Mouse (Mus musculus): ENCODE data around the gene Kdelr3. TPM values are rescaled to one million over a fixed set of nuclear protein-coding genes. Genes with fewer than 3 reads are reported as not detected.

Gene Kdelr3
- polyA plus RNA-seq (2015; fragmentation: Nextera tagmentation; extraction: Ambion mirVana), result 109 and 111 TPM in 2 replicates

DNA sequence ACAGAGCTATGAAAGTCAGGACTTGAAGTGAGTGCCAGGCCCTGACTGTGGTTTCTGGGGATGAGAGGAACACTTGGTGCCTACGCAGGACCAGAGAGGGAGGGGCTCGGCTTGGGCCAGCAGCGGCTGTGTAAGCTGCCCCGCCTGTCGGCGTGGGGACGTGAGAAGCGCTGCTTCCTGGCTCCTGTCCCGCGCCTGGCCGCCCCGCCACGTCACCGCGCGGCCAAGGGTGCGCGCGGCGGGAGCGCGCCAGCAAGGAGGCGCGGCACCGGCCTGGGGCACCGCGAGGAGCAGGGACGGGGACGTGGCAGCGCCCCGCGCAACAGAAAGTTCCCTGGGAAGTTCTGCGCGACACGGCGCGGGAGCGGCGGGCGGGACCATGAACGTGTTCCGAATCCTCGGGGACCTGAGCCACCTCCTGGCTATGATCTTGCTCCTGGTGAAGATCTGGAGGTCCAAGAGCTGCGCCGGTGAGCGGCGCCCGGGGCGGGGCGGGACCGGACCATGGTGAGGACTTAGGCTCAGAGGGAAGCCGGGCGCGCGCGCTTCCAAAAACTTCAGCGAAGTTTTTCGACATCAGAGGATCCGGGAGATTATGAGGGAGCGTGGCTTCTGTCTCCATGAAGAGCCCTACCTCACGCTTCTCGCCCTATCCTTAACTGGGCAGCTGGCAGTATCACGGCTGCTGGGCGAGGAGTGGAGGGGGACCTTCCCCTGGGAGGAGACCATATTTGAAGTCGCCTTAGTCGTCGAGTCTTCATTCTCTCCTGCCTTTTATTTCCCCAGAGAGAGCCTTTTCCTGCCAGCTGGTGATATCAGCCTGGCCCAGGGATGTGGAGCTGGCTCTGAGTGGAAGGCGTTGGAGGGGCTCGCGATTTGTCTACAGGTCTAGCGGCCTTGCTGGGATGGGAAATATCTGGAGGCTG is at the start of gene Kdelr3:
Kdelr3 (plus strand) TSS at position 241 of the 926 bp plus-strand sequence.
- under 1% methylated on average over 71 of the region's 71 CpGs for WGBS
- Histone ChIP-seq H3K9ac (ENCODE audit: low read length) (peak within 1 kb of the TSS; percentile 88), H3K27ac (ENCODE audit: low read length) (peak within 1 kb of the TSS; percentile 76), H3K9me3 (replicated peaks; ENCODE audit: control insufficient read depth, low read length) (no peaks in the 10 kb centered on the region), H3K4me3 (replicated peaks; ENCODE audit: low read length) (peak within 1 kb of the TSS; percentile 76), H3K4me1 (ENCODE audit: control insufficient read depth, insufficient read depth, low read length) (peaks cover 37% of the 10 kb centered on the region), H3K27me3 (ENCODE audit: control insufficient read depth, insufficient read depth, low read length) (peaks cover 13% of the 10 kb centered on the region), H3K4me2 (ENCODE audit: low read depth, low read length) (peak within 1 kb of the TSS; percentile 79), H3K36me3 (ENCODE audit: control insufficient read depth, insufficient read depth, low read length) (no peaks in the 10 kb centered on the region)
- peak; percentile 77 for ATAC-seq (ENCODE audit: insufficient read depth, low FRiP score)

DNA sequence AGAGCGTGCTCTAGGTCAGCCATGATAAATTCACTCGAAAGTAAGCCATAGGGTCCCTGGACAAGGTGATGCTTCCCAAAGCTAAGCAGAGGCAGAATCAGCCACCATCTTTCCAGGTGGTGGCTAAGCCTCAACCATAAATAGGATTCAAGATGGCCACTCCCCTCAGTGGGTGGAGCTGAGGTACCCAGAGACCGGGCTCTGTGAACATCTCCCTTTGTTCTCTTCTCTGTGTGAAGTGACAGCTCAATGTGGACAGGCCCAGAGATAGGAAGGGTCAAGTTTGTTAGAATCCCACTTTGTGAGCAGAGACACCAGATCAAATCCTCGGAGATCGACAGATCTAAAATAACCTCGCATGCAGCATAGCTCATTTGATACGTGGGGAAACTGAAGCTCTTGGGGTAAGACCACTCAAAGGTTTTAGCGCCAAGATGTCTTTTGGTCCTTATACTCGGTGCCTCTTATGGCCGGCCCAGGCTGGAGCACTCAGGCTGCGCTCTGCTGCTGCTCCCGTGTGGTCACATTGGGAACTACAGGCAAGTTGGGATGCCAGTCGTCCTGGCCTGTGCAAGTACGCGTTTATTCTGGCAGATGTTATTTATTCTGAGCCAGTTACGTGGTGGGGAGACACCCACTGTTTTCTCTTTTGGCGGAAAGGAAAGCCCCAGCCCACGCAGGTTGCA is 49.5 kb upstream of the Kdelr3 start:
- no peak overlapping the region for H3K4me3 ChIP-seq (replicated peaks; ENCODE audit: low read length)
- 5% methylated on average over 18 of the region's 18 CpGs for WGBS
- ATAC-seq (ENCODE audit: insufficient read depth, low FRiP score), result peak; percentile 70; the same call in 1 of the 2 replicates
- no peaks in the 10 kb centered on the region; the same call in 1 of the 2 replicates for H3K9me3 ChIP-seq (replicated peaks; ENCODE audit: control insufficient read depth, low read length)
- H3K9ac ChIP-seq (ENCODE audit: low read length), result no peak overlapping the region
- H3K4me1 ChIP-seq (ENCODE audit: control insufficient read depth, insufficient read depth, low read length), result peaks cover 6% of the 10 kb centered on the region; the same call in 1 of the 2 replicates
- H3K27ac ChIP-seq (ENCODE audit: low read length), result no peak overlapping the region
- no peaks in the 10 kb centered on the region for H3K36me3 ChIP-seq (ENCODE audit: control insufficient read depth, insufficient read depth, low read length)
- no peak overlapping the region for H3K4me2 ChIP-seq (ENCODE audit: low read depth, low read length)
- H3K27me3 ChIP-seq (ENCODE audit: control insufficient read depth, insufficient read depth, low read length), result no peaks in the 10 kb centered on the region

DNA sequence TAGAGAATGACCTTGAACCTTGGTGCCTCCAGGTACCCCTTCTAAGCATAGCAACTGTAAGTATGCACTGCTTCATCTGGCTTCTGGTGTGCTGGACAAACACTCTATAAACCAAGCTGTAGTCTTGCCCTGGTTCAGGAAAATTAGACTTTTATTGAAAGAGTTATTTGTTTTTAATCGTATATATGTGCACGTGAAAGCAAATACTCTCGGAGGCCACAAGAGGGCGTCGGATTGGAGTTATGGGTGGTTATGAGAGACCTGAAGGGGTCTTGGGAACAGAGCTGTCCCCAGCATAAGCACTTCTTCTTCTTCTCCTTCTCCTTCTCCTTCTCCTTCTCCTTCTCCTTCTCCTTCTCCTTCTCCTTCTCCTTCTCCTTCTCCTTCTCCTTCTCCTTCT is 46.6 kb upstream of the Kdelr3 start:
- peaks cover 5% of the 10 kb centered on the region; the same call in 1 of the 2 replicates for H3K9me3 ChIP-seq (replicated peaks; ENCODE audit: control insufficient read depth, low read length)
- ATAC-seq (ENCODE audit: insufficient read depth, low FRiP score), result no peak
- no peak overlapping the region for H3K4me2 ChIP-seq (ENCODE audit: low read depth, low read length)
- no peak overlapping the region for H3K27ac ChIP-seq (ENCODE audit: low read length)
- peaks cover 6% of the 10 kb centered on the region; the same call in 1 of the 2 replicates for H3K4me1 ChIP-seq (ENCODE audit: control insufficient read depth, insufficient read depth, low read length)
- no peaks in the 10 kb centered on the region for H3K27me3 ChIP-seq (ENCODE audit: control insufficient read depth, insufficient read depth, low read length)
- no peaks in the 10 kb centered on the region for H3K36me3 ChIP-seq (ENCODE audit: control insufficient read depth, insufficient read depth, low read length)
- WGBS, result 64% methylated on average over 5 of the region's 5 CpGs
- no peak overlapping the region for H3K9ac ChIP-seq (ENCODE audit: low read length)
- H3K4me3 ChIP-seq (replicated peaks; ENCODE audit: low read length), result no peak overlapping the region

DNA sequence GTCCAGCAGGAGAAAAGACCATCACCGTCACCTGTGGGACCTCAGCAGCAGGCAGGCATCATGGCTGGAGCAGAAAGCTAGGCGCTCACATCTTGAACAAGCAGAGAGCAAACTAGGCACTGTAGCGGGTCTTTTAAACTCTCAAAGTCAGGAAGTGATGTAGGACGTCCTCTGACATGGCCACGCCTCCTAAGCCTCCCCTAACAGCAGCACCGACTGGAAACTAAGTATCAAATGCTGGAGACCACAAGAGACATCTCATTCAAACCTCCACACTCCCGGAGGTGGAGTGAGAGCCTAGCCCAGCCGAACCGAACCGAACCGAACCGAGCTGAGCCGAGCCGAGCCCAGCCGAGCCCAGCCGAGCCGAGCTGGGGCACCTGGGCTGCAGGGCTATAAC is 45.6 kb upstream of the Kdelr3 start:
- H3K4me3 ChIP-seq (replicated peaks; ENCODE audit: low read length), result peak overlapping the region; percentile 28
- H3K36me3 ChIP-seq (ENCODE audit: control insufficient read depth, insufficient read depth, low read length), result no peaks in the 10 kb centered on the region
- ATAC-seq (ENCODE audit: insufficient read depth, low FRiP score), result no peak
- no peaks in the 10 kb centered on the region for H3K27me3 ChIP-seq (ENCODE audit: control insufficient read depth, insufficient read depth, low read length)
- H3K4me2 ChIP-seq (ENCODE audit: low read depth, low read length), result peak overlapping the region; percentile 35; the same call in 1 of the 2 replicates
- H3K27ac ChIP-seq (ENCODE audit: low read length), result no peak overlapping the region
- 24% methylated on average over 17 of the region's 17 CpGs for WGBS
- H3K9ac ChIP-seq (ENCODE audit: low read length), result no peak overlapping the region
- H3K9me3 ChIP-seq (replicated peaks; ENCODE audit: control insufficient read depth, low read length), result peaks cover 5% of the 10 kb centered on the region; the same call in 1 of the 2 replicates
- peaks cover 6% of the 10 kb centered on the region; the same call in 1 of the 2 replicates for H3K4me1 ChIP-seq (ENCODE audit: control insufficient read depth, insufficient read depth, low read length)

DNA sequence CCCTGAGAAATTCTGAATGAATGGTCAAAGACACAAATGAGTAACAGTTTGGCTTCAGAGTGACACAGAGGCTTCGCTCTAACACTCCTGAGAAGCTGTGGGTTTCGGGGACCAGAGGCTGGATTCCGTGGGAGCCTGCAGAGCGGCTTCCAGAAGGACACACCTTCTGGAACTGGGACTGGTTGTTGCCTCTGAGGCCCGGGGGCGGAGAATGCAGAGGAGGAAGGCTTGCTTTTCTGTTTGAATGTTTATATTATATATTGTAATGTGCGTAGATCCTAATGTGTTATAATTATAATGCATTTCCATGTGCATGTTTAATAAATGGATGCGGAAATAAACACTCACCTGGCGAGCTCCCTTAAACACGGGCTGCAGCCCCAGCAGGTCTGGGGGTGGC is 45.1 kb upstream of the Kdelr3 start:
- no peak overlapping the region; the same call in 1 of the 2 replicates for H3K9ac ChIP-seq (ENCODE audit: low read length)
- H3K27ac ChIP-seq (ENCODE audit: low read length), result no peak overlapping the region
- H3K27me3 ChIP-seq (ENCODE audit: control insufficient read depth, insufficient read depth, low read length), result no peaks in the 10 kb centered on the region
- H3K4me1 ChIP-seq (ENCODE audit: control insufficient read depth, insufficient read depth, low read length), result peaks cover 6% of the 10 kb centered on the region; the same call in 1 of the 2 replicates
- WGBS, result 39% methylated on average over 10 of the region's 10 CpGs
- H3K9me3 ChIP-seq (replicated peaks; ENCODE audit: control insufficient read depth, low read length), result peaks cover 5% of the 10 kb centered on the region; the same call in 1 of the 2 replicates
- H3K36me3 ChIP-seq (ENCODE audit: control insufficient read depth, insufficient read depth, low read length), result no peaks in the 10 kb centered on the region
- no peak overlapping the region; the same call in 1 of the 2 replicates for H3K4me3 ChIP-seq (replicated peaks; ENCODE audit: low read length)
- H3K4me2 ChIP-seq (ENCODE audit: low read depth, low read length), result peak overlapping the region; percentile 35
- no peak for ATAC-seq (ENCODE audit: insufficient read depth, low FRiP score)

DNA sequence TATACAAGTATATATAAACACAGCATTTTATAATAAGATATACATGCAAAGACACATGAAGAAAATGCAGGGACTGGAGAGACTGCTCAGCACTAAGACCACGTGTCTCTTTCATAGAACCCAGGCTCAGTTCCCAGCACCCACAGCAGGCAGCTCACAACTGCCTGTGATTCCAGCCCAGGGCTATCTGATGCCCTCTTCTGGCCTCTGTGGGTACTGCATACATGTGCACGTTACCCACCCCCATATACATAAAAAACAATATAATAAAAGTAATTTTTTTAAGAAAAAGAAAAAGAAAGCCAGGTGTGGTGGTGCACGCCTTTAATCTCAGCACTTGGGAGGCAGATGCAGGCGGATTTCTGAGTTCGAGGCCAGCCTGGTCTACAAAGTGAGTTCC is 43.2 kb upstream of the Kdelr3 start:
- no peak overlapping the region for H3K9ac ChIP-seq (ENCODE audit: low read length)
- H3K4me3 ChIP-seq (replicated peaks; ENCODE audit: low read length), result no peak overlapping the region
- no peak overlapping the region for H3K4me2 ChIP-seq (ENCODE audit: low read depth, low read length)
- peaks cover 6% of the 10 kb centered on the region; the same call in 1 of the 2 replicates for H3K4me1 ChIP-seq (ENCODE audit: control insufficient read depth, insufficient read depth, low read length)
- H3K27me3 ChIP-seq (ENCODE audit: control insufficient read depth, insufficient read depth, low read length), result no peaks in the 10 kb centered on the region
- H3K36me3 ChIP-seq (ENCODE audit: control insufficient read depth, insufficient read depth, low read length), result no peaks in the 10 kb centered on the region
- H3K27ac ChIP-seq (ENCODE audit: low read length), result no peak overlapping the region
- H3K9me3 ChIP-seq (replicated peaks; ENCODE audit: control insufficient read depth, low read length), result peaks cover 5% of the 10 kb centered on the region; the same call in 1 of the 2 replicates
- WGBS, result 86% methylated on average over 5 of the region's 5 CpGs
- ATAC-seq (ENCODE audit: insufficient read depth, low FRiP score), result no peak

DNA sequence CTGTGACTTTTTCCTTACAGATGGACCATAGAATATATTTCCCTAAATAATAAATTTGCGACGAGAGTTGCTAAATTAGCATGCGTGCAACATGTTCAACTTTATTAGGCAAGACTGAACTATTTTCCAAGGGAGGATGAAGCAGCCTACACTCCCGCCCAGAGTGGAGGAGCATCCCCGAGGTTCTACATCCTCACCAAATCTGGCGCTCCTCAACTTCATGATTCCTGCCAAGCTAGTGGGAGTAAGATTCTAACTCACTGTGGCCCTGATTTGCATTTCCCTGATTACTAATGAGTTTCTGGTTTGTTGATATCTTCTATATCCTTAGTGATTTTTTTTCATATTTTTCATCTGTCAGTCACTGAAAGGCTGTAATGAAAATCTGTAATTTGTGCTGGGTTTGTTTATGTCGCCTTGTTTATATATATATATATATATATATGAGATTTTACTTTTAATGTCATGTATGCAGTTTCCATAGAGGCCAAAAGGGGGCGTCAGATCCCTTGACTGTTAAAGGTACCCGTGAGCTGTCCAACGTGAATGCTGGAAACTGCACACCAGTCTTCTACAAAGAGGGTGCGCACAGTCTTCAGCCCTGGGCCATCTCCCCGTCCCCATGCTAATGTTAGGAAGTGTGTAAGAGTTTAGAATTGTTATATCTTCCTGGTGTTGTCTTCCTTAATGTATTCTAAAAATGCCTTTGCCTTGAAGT is 42.4 kb upstream of the Kdelr3 start:
- H3K4me1 ChIP-seq (ENCODE audit: control insufficient read depth, insufficient read depth, low read length), result peaks cover 6% of the 10 kb centered on the region; the same call in 1 of the 2 replicates
- H3K27me3 ChIP-seq (ENCODE audit: control insufficient read depth, insufficient read depth, low read length), result no peaks in the 10 kb centered on the region
- peaks cover 5% of the 10 kb centered on the region; the same call in 1 of the 2 replicates for H3K9me3 ChIP-seq (replicated peaks; ENCODE audit: control insufficient read depth, low read length)
- H3K36me3 ChIP-seq (ENCODE audit: control insufficient read depth, insufficient read depth, low read length), result no peaks in the 10 kb centered on the region
- no peak overlapping the region for H3K4me2 ChIP-seq (ENCODE audit: low read depth, low read length)
- 53% methylated on average over 12 of the region's 12 CpGs for WGBS
- no peak overlapping the region for H3K27ac ChIP-seq (ENCODE audit: low read length)
- H3K9ac ChIP-seq (ENCODE audit: low read length), result no peak overlapping the region
- no peak for ATAC-seq (ENCODE audit: insufficient read depth, low FRiP score)
- no peak overlapping the region for H3K4me3 ChIP-seq (replicated peaks; ENCODE audit: low read length)

DNA sequence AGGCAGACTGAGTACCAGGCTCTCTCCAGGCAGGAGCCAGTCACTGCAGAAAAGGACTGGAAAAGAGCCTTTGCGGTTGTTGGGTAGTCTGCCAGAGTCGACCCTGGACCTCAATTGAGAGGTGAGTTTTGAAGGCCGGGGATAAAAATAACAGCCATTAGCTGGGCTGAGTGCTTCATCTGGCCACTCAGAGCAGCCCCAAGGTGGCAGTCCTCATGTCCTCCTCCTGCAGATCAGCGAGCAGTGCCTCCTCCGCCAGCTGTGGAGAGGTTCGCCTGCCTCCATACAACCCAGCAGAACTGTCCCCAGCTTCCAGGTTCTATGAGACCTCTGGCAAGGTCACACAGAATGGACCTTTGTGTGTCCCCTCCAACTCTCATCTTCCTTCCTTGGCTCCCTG is 39.0 kb upstream of the Kdelr3 start:
- ATAC-seq (ENCODE audit: insufficient read depth, low FRiP score), result no peak
- Histone ChIP-seq H3K4me1 (ENCODE audit: control insufficient read depth, insufficient read depth, low read length) (0 out of 2 replicates have a peak, but pooled peaks cover 3% of the 10 kb centered on the region), H3K27ac (ENCODE audit: low read length) (no peak overlapping the region), H3K9me3 (replicated peaks; ENCODE audit: control insufficient read depth, low read length) (0 out of 2 replicates have a peak, but pooled peaks cover 5% of the 10 kb centered on the region), H3K36me3 (ENCODE audit: control insufficient read depth, insufficient read depth, low read length) (no peaks in the 10 kb centered on the region), H3K4me2 (ENCODE audit: low read depth, low read length) (no peak overlapping the region), H3K9ac (ENCODE audit: low read length) (no peak overlapping the region), H3K27me3 (ENCODE audit: control insufficient read depth, insufficient read depth, low read length) (peaks cover 3% of the 10 kb centered on the region; the same call in 1 of the 2 replicates), H3K4me3 (replicated peaks; ENCODE audit: low read length) (no peak overlapping the region)
- 49% methylated on average over 6 of the region's 6 CpGs for WGBS

Measured in stomach, embryonic 16.5 days (tissue).